Mouse (Mus musculus) midbrain, embryonic 11.5 days (tissue): Measurements from ENCODE around the gene Dlst. TPM values are rescaled to one million over a fixed set of nuclear protein-coding genes. Genes with fewer than 3 reads are reported as not detected.
"Not testable (repeated sequence)": the region's sequence is repeated elsewhere in the genome, so short reads cannot be mapped to it uniquely, and the experiment has no call there.

Source experiments
- ATAC-seq: fragments of 200-750 bp; cut with Nextera tagmentation; 2 replicates; pipeline ENCODE4 v1.8.0; 2017; ENCODE audit warnings: moderate TSS enrichment, moderate library complexity; ENCODE audit not compliant: low FRiP score
- DNase-seq: peaks from one replicate; pipeline ENCODE4 v3.0.0; 2015; ENCODE audit warnings: low spot score; ENCODE audit errors: missing footprints
- H3K27ac ChIP-seq: fragments of 300-500 bp; sonication (generic); 2 replicates; pipeline ENCODE4 v1.5.1; 2014; ENCODE audit warnings: low read depth, low read length
- H3K27me3 ChIP-seq: fragments of 300-500 bp; sonication (generic); 2 replicates; pipeline ENCODE4 v1.6.1; 2014; ENCODE audit warnings: mild to moderate bottlenecking, low read length, moderate library complexity, mixed read lengths; ENCODE audit not compliant: control insufficient read depth, insufficient read depth
- H3K36me3 ChIP-seq: fragments of 300-500 bp; sonication (generic); 2 replicates; pipeline ENCODE4 v1.6.1; 2014; ENCODE audit warnings: mild to moderate bottlenecking, low read length, moderate library complexity, mixed read lengths; ENCODE audit not compliant: control insufficient read depth, insufficient read depth
- H3K4me1 ChIP-seq: fragments of 300-500 bp; sonication (generic); 2 replicates; pipeline ENCODE4 v1.6.1; 2014; ENCODE audit warnings: low read length; ENCODE audit not compliant: control insufficient read depth, insufficient read depth
- H3K4me2 ChIP-seq: fragments of 300-500 bp; sonication (generic); 2 replicates; pipeline ENCODE4 v1.6.1; 2014; ENCODE audit warnings: mild to moderate bottlenecking, moderate library complexity
- H3K4me3 ChIP-seq: fragments of 300-500 bp; sonication (generic); 2 replicates; pipeline ENCODE4 v1.5.1; 2014; ENCODE audit warnings: low read depth, low read length
- H3K9ac ChIP-seq: fragments of 300-500 bp; sonication (generic); 2 replicates; pipeline ENCODE4 v1.6.1; 2014; ENCODE audit warnings: low read length
- H3K9me3 ChIP-seq: fragments of 300-500 bp; sonication (generic); 2 replicates; pipeline ENCODE4 v1.6.1; 2016; ENCODE audit warnings: low read length; ENCODE audit not compliant: control insufficient read depth
- WGBS: fragments of 180-500 bp; shearing (Covaris S2); extraction: QIAGEN DNeasy Blood & Tissue Kit; methylation state at CpG from one replicate; pipeline ENCODE4 v1.1.7; 2014; 5-methylcytosine and 5-hydroxymethylcytosine counted together
- polyA plus RNA-seq: library from polyadenylated mRNA; unstranded; fragments of >200 nt; fragmentation: Nextera tagmentation; extraction: Ambion mirVana; gene quantifications from 2 replicates; pipeline ENCODE4 v1.2.1, GENCODE M21; 2014

Dlst gene
- polyA plus RNA-seq, 1 experiment from 2014 or later, result 97.0 TPM

- ATAC-seq, result no peak
- 79% methylated on average over 6 of the region's 6 CpGs for WGBS
- no peak overlapping the region for H3K4me2 ChIP-seq
- H3K4me1 ChIP-seq, result no peaks in the 10 kb centered on the region
- H3K9ac ChIP-seq, result no peak overlapping the region
- no peak overlapping the region for H3K4me3 ChIP-seq
- no peak for DNase-seq
- no peak overlapping the region for H3K27ac ChIP-seq
- no peaks in the 10 kb centered on the region for H3K36me3 ChIP-seq
- no peaks in the 10 kb centered on the region for H3K27me3 ChIP-seq
- H3K9me3 ChIP-seq, result no peaks in the 10 kb centered on the region
Measured at GRCm38 (mm10) chr12:85141096-85141495, 30.5 kb downstream of the Dlst start.

- H3K4me1 ChIP-seq, result no peaks in the 10 kb centered on the region
- H3K4me2 ChIP-seq, result no peak overlapping the region
- no peaks in the 10 kb centered on the region for H3K9me3 ChIP-seq
- ATAC-seq (peak; percentile 54; the same call in 1 of the 2 replicates), DNase-seq (peak; percentile 98)
- 17% methylated on average over 4 of the region's 4 CpGs for WGBS
- no peaks in the 10 kb centered on the region for H3K27me3 ChIP-seq
- H3K36me3 ChIP-seq, result no peaks in the 10 kb centered on the region
- no peak overlapping the region for H3K27ac ChIP-seq
- H3K9ac ChIP-seq, result no peak overlapping the region
- no peak overlapping the region for H3K4me3 ChIP-seq
Measured at GRCm38 (mm10) chr12:85142803-85143202, 32.2 kb downstream of the Dlst start.

GRCm38 (mm10) chr12:85144276-85144675 lies 33.6 kb downstream of the Dlst start:
- DNase-seq, ATAC-seq, H3K4me3 ChIP-seq, H3K36me3 ChIP-seq, H3K9ac ChIP-seq, H3K27ac ChIP-seq, H3K9me3 ChIP-seq, H3K27me3 ChIP-seq, H3K4me2 ChIP-seq, H3K4me1 ChIP-seq: not testable (repeated sequence)
- WGBS, result 62% methylated on average over 2 of the region's 2 CpGs

GRCm38 (mm10) chr12:85144821-85145220 lies 34.2 kb downstream of the Dlst start:
- no peaks in the 10 kb centered on the region for H3K4me1 ChIP-seq
- DNase-seq (no peak), ATAC-seq (no peak)
- H3K4me3 ChIP-seq, result no peak overlapping the region
- no peaks in the 10 kb centered on the region for H3K9me3 ChIP-seq
- WGBS, result 89% methylated on average over 4 of the region's 4 CpGs
- H3K27ac ChIP-seq, result no peak overlapping the region
- H3K36me3 ChIP-seq, result no peaks in the 10 kb centered on the region
- H3K27me3 ChIP-seq, result no peaks in the 10 kb centered on the region
- H3K4me2 ChIP-seq, result no peak overlapping the region
- no peak overlapping the region for H3K9ac ChIP-seq

- peaks cover 2% of the 10 kb centered on the region; the same call in 1 of the 2 replicates for H3K27me3 ChIP-seq
- DNase-seq, result no peak
- H3K9ac ChIP-seq, result no peak overlapping the region
- H3K27ac ChIP-seq, result no peak overlapping the region
- no peaks in the 10 kb centered on the region for H3K36me3 ChIP-seq
- H3K4me1 ChIP-seq, result peaks cover 3% of the 10 kb centered on the region; the same call in 1 of the 2 replicates
- no peak overlapping the region for H3K4me2 ChIP-seq
- H3K4me3 ChIP-seq, result no peak overlapping the region
- ATAC-seq, result no peak
- no peaks in the 10 kb centered on the region for H3K9me3 ChIP-seq
- WGBS, result 80% methylated on average over 9 of the region's 9 CpGs
Measured at GRCm38 (mm10) chr12:85145630-85146029, 35.0 kb downstream of the Dlst start.

GRCm38 (mm10) chr12:85146355-85146754 lies 35.7 kb downstream of the Dlst start:
- WGBS, result 31% methylated on average over 11 of the region's 11 CpGs
- H3K9me3 ChIP-seq, result no peaks in the 10 kb centered on the region
- DNase-seq, result no peak
- H3K36me3 ChIP-seq, result no peaks in the 10 kb centered on the region
- H3K4me1 ChIP-seq, result peaks cover 8% of the 10 kb centered on the region; the same call in 1 of the 2 replicates
- no peak for ATAC-seq
- no peak overlapping the region for H3K4me3 ChIP-seq
- H3K27me3 ChIP-seq, result peaks cover 4% of the 10 kb centered on the region; the same call in 1 of the 2 replicates
- no peak overlapping the region for H3K9ac ChIP-seq
- no peak overlapping the region for H3K4me2 ChIP-seq
- H3K27ac ChIP-seq, result no peak overlapping the region

GRCm38 (mm10) chr12:85146881-85147280 lies 36.2 kb downstream of the Dlst start:
- Histone ChIP-seq H3K9ac (no peak overlapping the region), H3K4me2 (no peak overlapping the region), H3K9me3 (no peaks in the 10 kb centered on the region), H3K4me3 (no peak overlapping the region), H3K36me3 (no peaks in the 10 kb centered on the region), H3K27ac (no peak overlapping the region), H3K4me1 (peaks cover 8% of the 10 kb centered on the region; the same call in 1 of the 2 replicates), H3K27me3 (peaks cover 7% of the 10 kb centered on the region)
- 84% methylated on average over 9 of the region's 9 CpGs for WGBS
- ATAC-seq, result no peak
- DNase-seq, result no peak

- ATAC-seq (peak; percentile 40; the same call in 1 of the 2 replicates), DNase-seq (no peak)
- H3K4me3 ChIP-seq, result peak overlapping the region; percentile 35
- WGBS, result 7% methylated on average over 20 of the region's 20 CpGs
- no peaks in the 10 kb centered on the region for H3K36me3 ChIP-seq
- H3K27me3 ChIP-seq, result peaks cover 7% of the 10 kb centered on the region
- peak overlapping the region; percentile 49 for H3K4me2 ChIP-seq
- H3K9ac ChIP-seq, result peak overlapping the region; percentile 44
- H3K27ac ChIP-seq, result no peak overlapping the region
- H3K4me1 ChIP-seq, result peaks cover 8% of the 10 kb centered on the region; the same call in 1 of the 2 replicates
- no peaks in the 10 kb centered on the region for H3K9me3 ChIP-seq
Measured at GRCm38 (mm10) chr12:85150321-85151001, 39.8 kb downstream of the Dlst start.

- Histone ChIP-seq H3K9me3 (no peaks in the 10 kb centered on the region), H3K27ac (no peak within 1 kb of the TSS)
- WGBS, result 16% methylated on average over 28 of the region's 28 CpGs
Measured at GRCm38 (mm10) chr12:85151002-85151774, 40.6 kb downstream of the Dlst start, which contains the start of gene Rps6kl1. Gene Rps6kl1, minus strand, starts transcription at chr12:85151264.

More at GRCm38 (mm10) chr12:85151002-85151774, 40.6 kb downstream of the Dlst start, which contains the start of gene Rps6kl1:
- Histone ChIP-seq H3K27me3 (peaks cover 7% of the 10 kb centered on the region), H3K36me3 (no peaks in the 10 kb centered on the region), H3K4me1 (peaks cover 8% of the 10 kb centered on the region; the same call in 1 of the 2 replicates), H3K4me3 (peak within 1 kb of the TSS; percentile 35), H3K4me2 (peak within 1 kb of the TSS; percentile 49), H3K9ac (peak within 1 kb of the TSS; percentile 44)
- peak; percentile 87 for DNase-seq
- peak; percentile 79 for ATAC-seq
